Mouse (Mus musculus): ENCODE measurements around the gene Usp22. TPM values are rescaled to one million over a fixed set of nuclear protein-coding genes. Genes with fewer than 3 reads are reported as not detected.

The Usp22 gene
- polyA plus RNA-seq, 1 experiment from 2014 or later = 106 TPM

Other genes starting within 250 kb of the Usp22 start
- gene Map2k3, start 243.0 kb downstream of the Usp22 start, polyA plus RNA-seq (2016; fragmentation: Nextera tagmentation; extraction: Ambion mirVana) = 77.6 and 78.5 TPM in 2 replicates
- 3.8 and 4.3 TPM in 2 replicates for gene Kcnj12, start 152.5 kb downstream of the Usp22 start, polyA plus RNA-seq (2016; fragmentation: Nextera tagmentation; extraction: Ambion mirVana)
- gene Tnfrsf13b, start 48.3 kb downstream of the Usp22 start, polyA plus RNA-seq (2016; fragmentation: Nextera tagmentation; extraction: Ambion mirVana) = 1.5 and 2.2 TPM in 2 replicates
- gene Aldh3a1, start 32.5 kb upstream of the Usp22 start, polyA plus RNA-seq (2016; fragmentation: Nextera tagmentation; extraction: Ambion mirVana) = 0.18 TPM in 1 of 2 replicates, not detected in the other
- 32.0 and 33.1 TPM in 2 replicates for gene Aldh3a2, start 92.4 kb upstream of the Usp22 start, polyA plus RNA-seq (2016; fragmentation: Nextera tagmentation; extraction: Ambion mirVana)
- not detected in 2 replicates for gene Slc47a2, start 167.8 kb upstream of the Usp22 start, polyA plus RNA-seq (2016; fragmentation: Nextera tagmentation; extraction: Ambion mirVana)
- 26.1 and 27.4 TPM in 2 replicates for gene Slc47a1, start 203.3 kb upstream of the Usp22 start, polyA plus RNA-seq (2016; fragmentation: Nextera tagmentation; extraction: Ambion mirVana)

Data from heart, embryonic 12.5 days (tissue).